Mouse (Mus musculus) MEL (cell line): ENCODE measurements around the gene Cramp1l.

Experiments used
- CTCF ChIP-seq, 3 experiments: IDR thresholded peaks in 2 of 3; conservative IDR thresholded peaks in 1 of 3; 2 replicates each; pipeline ENCODE4 v1.5.1; 2011 to 2012; ENCODE audit warnings: low read length in 3 of 3, low read depth in 2 of 3, mild to moderate bottlenecking in 2 of 3, improper control_type of control experiment in 1 of 3, inconsistent platforms in 1 of 3, mixed read lengths in 1 of 3, moderate library complexity in 1 of 3; ENCODE audit not compliant: control insufficient read depth in 1 of 3, insufficient read depth in 1 of 3, poor library complexity in 1 of 3, severe bottlenecking in 1 of 3
- MAZ ChIP-seq: IDR thresholded peaks from 2 replicates; pipeline ENCODE4 v1.6.1; 2012; ENCODE audit warnings: low read depth, mild to moderate bottlenecking, inconsistent platforms, low read length, improper control_type of control experiment
- POLR2A ChIP-seq, 2 experiments: IDR thresholded peaks; 2 replicates each; pipeline ENCODE4 v1.6.1; 2011 to 2012; ENCODE audit warnings: low read length in 2 of 2, mild to moderate bottlenecking in 2 of 2, control low read depth in 1 of 2, improper control_type of control experiment in 1 of 2, low read depth in 1 of 2, moderate library complexity in 1 of 2; ENCODE audit not compliant: control insufficient read depth in 1 of 2, insufficient read depth in 1 of 2, poor library complexity in 1 of 2
- TCF12 ChIP-seq: IDR thresholded peaks from 2 replicates; pipeline ENCODE4 v1.6.1; 2014; ENCODE audit warnings: low read depth, mild to moderate bottlenecking, inconsistent platforms, low read length, improper control_type of control experiment, moderate library complexity

GRCm38 (mm10) chr17:24960135-24960851, 55.3 kb downstream of the Cramp1l start, which contains the start of gene Jpt2:
- no peak for TF ChIP-seq TCF12
- no peak for TF ChIP-seq MAZ
- no peak for TF ChIP-seq CTCF (IDR thresholded peaks at IDR 0.05 in 2 of 3, conservative IDR thresholded peaks at IDR 0.05 in 1 of 3; ENCODE audit: control insufficient read depth in 1 of 3, insufficient read depth in 1 of 3, low read depth in 2 of 3, low read length in 3 of 3, poor library complexity in 1 of 3, severe bottlenecking in 1 of 3)
- peak; percentile 54 to 67; a peak in 2 of 4 replicates for TF ChIP-seq POLR2A (IDR thresholded peaks at IDR 0.05; ENCODE audit: control insufficient read depth in 1 of 2, insufficient read depth in 1 of 2, low read depth in 1 of 2, low read length in 2 of 2, poor library complexity in 1 of 2)
